In genomic region chr9:21589538-21589937, GRCm38 (mm10) we compare ENCODE assay signal across 28 mouse cellular contexts.
"Had no signal": no experiment of that assay in that cellular context is flagged by ENCODE, and none has a peak within 500 bp of the region (broad histone marks: within the 10 kb centered on the region; RNA-seq: fewer than 3 reads in every experiment).

No protein-coding gene starts in this region.

- DNase-seq: gastrocnemius, adult 2 months; gastrocnemius, postnatal 14 days; gastrocnemius, postnatal 36 days; heart, adult 11 months; heart, adult 2 months; heart, postnatal 14 days; heart, postnatal 36 days; kidney, adult 11 months; kidney, adult 2 months; kidney, adult 9 months; kidney, postnatal 14 days; kidney, postnatal 36 days; layer of hippocampus, adult 9-11 months; layer of hippocampus, postnatal 36 days; liver; liver, embryonic 13.5 days had no signal

- H3K27me3 ChIP-seq: heart, embryonic 13.5 days; heart, embryonic 15.5 days; hindbrain, embryonic 13.5 days; hindbrain, embryonic 15.5 days; kidney, embryonic 15.5 days; limb, embryonic 12.5 days; liver, embryonic 13.5 days had no signal

- H3K4me2 ChIP-seq: heart, embryonic 11.5 days; heart, embryonic 13.5 days; heart, embryonic 15.5 days; hindbrain, embryonic 13.5 days; hindbrain, embryonic 15.5 days; kidney, embryonic 15.5 days; limb, embryonic 12.5 days; liver, embryonic 11.5 days; liver, embryonic 13.5 days had no signal

- H3K9ac ChIP-seq: heart, embryonic 13.5 days; heart, embryonic 15.5 days; hindbrain, embryonic 13.5 days; hindbrain, embryonic 15.5 days; kidney, embryonic 15.5 days; limb, embryonic 12.5 days; liver, embryonic 13.5 days had no signal

- H3K4me3 ChIP-seq: gastrocnemius, adult 2 months; heart, adult 2 months; heart, embryonic 13.5 days; heart, embryonic 15.5 days; hindbrain, embryonic 13.5 days; hindbrain, embryonic 15.5 days; kidney, embryonic 15.5 days; left cerebral cortex, adult 2 months; limb, embryonic 10.5 days; limb, embryonic 12.5 days; liver, embryonic 13.5 days had no signal

- H3K27ac ChIP-seq: gastrocnemius, adult 2 months; heart, adult 2 months; heart, embryonic 13.5 days; heart, embryonic 15.5 days; hindbrain, embryonic 13.5 days; hindbrain, embryonic 15.5 days; hindbrain, postnatal 0 days; kidney, embryonic 15.5 days; kidney, postnatal 0 days; left cerebral cortex, adult 2 months; limb, embryonic 10.5 days; limb, embryonic 12.5 days; liver, embryonic 13.5 days had no signal

- H3K9me3 ChIP-seq: heart, embryonic 13.5 days; heart, embryonic 15.5 days; hindbrain, embryonic 13.5 days; hindbrain, embryonic 15.5 days; kidney, embryonic 15.5 days; limb, embryonic 10.5 days; limb, embryonic 12.5 days; liver, embryonic 13.5 days had no signal
